Mouse (Mus musculus) kidney, adult 18-20 months (tissue): ENCODE data around the gene Lclat1.
"Not testable (repeated sequence)": the region's sequence is repeated elsewhere in the genome, so short reads cannot be mapped to it uniquely, and the experiment has no call there.

Source experiments
- DNase-seq: peaks from one replicate; pipeline ENCODE4 v3.0.0; 2021

The Lclat1 gene

DNA sequence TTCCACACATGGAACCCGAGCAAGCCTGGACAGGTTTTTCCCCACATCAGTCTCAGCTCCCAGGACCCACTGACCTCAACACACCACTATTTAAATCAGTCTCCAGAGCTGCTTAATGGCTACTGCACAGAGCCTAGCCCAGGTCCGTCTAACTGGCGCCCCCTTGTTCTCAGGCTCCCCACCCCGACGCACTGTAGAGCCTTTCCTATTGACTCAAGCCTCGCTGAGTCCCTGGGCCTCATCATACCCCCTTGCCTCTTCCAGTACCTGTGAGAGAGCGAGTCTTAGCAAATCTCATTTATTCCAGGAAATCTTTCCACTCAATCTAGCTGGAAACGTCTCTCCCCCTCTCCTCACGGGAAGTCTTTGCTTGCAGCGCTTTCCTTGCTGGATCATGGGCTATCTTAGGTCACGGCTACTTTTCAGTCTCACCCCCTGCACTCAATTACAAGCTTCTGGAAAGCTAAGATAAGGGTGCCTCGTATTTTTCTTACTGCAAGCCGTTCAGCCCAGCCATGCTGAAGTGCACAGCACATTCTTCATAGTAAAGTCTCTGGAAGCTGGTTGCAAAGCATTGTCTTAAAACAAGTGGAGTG lies 137.4 kb downstream of the Lclat1 start:
- DNase-seq, result no peak

GRCm38 (mm10) chr17:73246036-73246435 lies 138.3 kb downstream of the Lclat1 start:
- DNase-seq, result no peak

DNA sequence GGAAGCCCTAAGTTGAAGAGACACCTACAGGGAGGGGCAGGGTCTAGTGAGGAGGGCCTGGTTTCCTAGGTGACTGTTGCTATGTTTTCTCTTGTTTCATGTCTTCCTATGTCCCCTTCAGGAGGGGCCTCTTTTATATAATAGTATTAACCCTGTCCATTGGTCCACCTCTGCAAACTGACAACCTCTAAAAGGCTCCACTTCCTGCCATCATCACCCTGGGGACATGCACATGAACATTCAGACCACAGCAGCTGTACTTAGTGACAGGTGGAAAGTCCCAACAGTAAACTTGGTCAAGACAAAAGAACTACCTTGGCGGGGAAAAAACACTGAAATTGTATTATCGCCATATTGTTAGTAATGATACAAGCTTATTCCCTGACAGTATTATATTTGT lies 139.1 kb downstream of the Lclat1 start:
- no peak for DNase-seq

- DNase-seq, result no peak
Observed at GRCm38 (mm10) chr17:73247758-73248157, 140.0 kb downstream of the Lclat1 start.

- no peak for DNase-seq
Observed at GRCm38 (mm10) chr17:73250488-73251141, 142.8 kb downstream of the Lclat1 start.

DNA sequence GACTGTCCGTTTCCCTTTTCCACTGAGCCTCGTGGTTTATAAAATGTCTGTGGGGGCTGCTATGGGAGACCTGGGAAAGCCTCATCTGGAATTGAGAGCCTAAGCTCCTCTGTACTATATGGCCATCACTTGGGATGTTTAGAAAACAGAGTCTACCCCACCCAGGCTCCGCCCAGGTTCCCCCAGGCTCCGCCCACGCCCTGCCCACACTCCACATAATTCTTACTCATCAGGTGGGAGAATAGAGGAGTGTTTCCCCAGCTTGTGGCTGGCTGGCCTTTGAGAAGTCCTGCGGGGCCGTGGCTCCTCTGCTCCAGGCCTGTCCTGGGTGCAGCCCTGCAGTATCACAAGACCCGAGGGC lies 143.3 kb downstream of the Lclat1 start:
- no peak for DNase-seq

DNA sequence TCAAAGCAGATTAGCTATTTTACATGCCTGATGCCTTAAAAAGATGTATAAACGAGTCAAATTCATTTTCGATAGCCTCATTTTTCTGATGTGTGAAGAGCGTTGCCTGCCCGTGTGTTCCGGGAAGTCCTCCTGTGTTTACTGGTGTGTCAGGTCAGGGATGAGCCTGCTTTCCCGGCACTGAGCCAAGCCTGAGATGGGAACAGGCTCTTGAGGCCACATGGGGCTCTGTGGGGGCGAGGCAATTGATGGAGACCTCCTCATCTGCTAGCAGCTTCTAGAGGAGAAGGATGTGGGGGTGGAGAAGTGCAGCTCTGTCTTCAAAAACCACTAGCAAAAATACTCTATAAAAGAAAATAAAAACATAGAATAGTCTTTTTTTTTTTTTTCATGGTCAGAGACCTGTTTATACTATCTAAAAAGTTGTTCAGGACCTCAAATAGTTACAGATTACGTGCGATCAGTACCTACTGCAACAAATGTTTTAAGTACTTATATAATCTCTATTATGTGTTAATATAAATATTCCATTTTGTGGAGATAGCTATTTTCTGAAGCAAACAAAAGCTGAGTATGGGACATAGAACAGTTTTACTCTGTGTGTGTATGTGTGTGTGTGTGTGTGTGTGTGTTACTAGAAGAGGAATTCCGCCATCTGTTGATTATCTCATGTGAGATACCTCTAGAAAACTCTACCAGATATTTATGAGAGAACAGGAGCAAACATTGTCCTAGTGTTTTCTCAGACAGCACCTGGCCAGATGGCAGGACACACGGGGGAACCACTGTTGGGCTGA lies 144.2 kb downstream of the Lclat1 start:
- DNase-seq, result no peak

DNA sequence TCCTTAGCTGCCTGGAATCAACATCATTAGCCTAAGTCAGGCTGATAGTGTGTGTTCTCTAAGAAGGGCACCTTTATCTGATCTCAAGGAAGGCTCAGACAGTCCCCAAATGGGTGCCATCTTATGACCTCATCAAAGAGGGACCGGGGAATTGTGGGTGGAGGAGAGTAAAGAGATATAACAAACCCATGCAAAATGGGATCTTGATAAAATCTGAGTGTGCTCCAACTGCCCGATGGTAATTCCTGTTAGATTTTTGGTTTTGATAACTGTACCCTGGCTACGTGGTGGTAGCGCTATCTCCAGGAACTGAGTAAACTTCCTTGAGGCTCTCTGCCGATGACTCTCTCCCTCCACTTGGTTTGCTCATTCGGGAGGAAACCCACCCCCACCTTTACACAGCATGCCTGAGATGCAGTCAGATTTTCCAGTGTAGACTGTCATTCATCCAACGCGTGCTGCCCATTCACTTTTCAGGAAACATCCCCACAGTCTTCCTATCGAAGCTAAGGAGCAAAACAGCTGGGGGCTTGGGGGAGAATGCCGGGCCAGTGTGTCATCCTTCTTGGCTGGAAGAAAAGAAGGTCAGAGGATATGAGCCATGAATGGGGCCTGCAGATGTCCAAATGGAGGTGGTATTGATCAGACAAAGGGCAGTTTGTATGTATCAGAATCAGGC lies 145.6 kb downstream of the Lclat1 start:
- DNase-seq, result no peak

DNA sequence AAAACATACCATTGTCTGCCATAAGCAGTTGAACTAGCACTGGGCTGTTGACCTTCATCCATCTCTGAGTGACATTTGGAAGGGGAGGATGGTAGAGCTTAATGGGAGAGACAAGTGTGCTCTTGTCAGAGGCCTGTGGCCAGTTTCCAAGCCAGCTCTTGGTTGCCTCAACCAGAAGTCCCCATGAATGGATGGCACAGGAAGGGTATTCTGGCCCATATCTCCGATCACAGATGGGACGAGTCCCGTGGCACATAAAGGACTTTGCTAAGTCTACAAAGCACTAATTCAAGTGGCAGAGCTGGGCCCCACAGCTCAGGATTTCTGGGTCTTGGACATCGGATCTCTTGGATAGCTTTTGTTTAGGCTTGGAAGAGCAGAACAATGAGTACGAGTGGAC lies 148.0 kb downstream of the Lclat1 start:
- DNase-seq, result no peak

GRCm38 (mm10) chr17:73258620-73259019 lies 150.8 kb downstream of the Lclat1 start:
- DNase-seq, result no peak

DNA sequence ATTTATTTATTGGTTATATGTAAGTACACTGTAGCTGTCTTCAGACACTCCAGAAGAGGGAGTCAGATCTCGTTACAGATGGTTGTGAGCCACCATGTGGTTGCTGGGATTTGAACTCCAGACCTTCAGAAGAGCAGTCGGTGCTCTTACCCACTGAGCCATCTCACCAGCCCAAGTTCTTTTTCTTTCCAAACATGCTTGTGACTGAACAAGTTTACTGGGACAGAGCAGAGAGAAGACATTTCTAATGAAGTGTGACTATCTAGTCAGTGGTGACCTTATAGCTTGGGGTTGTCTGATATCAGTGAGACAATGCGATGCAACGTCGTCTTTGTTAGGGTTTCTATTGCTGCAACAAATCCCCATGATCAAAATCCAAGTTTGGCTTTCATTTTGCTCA lies 151.5 kb downstream of the Lclat1 start:
- not testable (repeated sequence) for DNase-seq

DNA sequence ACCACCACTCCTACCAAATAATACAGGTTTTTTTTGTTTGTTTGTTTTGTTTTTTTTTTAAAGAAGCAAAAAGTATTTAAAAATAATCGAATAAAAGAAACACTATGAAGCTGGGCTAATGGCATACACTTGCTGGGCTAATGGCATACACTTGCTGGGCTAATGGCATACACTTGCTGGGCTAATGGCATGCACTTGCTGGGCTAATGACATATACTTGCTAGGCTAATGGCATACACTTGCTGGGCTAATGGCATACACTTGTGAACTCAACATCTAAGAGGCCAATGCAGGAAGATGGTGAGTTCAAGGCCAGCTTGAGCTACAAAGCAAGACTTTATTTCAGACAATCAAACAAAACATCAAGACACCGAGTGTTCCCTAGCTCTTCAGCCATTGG lies 154.8 kb downstream of the Lclat1 start:
- no peak for DNase-seq

GRCm38 (mm10) chr17:73263077-73263501 lies 155.3 kb downstream of the Lclat1 start:
- DNase-seq, result no peak

GRCm38 (mm10) chr17:73270871-73271796 lies 163.3 kb downstream of the Lclat1 start:
- DNase-seq, result no peak

DNA sequence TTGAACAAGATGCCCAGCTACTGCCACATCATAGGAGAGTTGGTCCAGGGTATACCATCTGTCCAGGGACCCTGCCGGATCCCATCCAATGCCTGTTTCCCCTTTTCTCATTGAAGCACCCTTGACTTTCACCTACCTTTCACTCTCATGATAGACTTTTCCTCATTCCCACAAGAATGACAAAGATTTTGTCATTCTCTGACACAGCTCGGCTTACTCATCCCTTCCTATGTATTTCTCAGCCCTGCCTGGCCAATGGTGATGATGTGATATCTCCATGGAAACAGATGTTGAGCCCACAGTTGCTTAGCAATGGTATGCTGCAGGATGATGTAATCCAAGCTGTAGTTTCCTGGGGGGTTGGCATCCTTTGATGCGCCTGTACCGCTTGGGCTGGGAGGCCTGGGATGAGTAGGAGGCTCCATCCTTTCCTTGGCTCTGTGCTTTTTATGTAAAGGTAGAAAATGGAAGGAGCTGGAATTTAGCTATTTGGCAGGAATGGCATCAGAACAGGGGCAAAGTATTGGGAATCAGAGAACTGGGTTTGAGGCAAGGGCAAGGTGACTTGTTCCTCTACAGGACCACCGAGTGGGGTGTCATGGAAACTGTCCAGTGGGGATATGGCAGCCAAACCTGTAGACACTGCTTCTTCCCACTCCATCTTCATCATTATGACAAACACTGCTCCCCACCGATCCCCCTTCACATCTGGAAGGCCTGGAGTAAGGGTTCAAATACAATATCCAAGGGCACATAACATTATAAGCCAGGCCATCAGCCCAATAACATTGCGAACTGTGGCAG lies 164.2 kb downstream of the Lclat1 start:
- DNase-seq, result no peak

DNA sequence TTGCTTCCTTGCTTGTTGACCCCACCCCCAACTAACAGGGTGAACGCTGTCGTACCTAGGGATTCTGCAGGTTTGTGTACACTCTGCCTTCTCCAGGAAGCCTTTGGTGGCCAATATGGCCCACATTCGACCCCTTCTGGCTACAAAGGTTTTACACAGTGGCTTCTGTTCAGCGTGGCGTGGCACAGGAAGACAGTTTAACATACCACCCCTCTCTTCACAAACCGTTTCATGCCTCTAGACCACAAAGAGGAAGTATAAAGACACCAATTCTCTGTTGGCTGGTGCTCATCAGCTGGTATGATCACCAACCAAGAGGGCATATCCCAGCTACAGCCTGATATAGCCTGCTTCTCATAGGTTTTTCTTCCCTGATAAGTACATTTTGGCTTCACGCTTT lies 166.0 kb downstream of the Lclat1 start:
- no peak for DNase-seq

GRCm38 (mm10) chr17:73275066-73275465 lies 167.3 kb downstream of the Lclat1 start:
- no peak for DNase-seq

DNA sequence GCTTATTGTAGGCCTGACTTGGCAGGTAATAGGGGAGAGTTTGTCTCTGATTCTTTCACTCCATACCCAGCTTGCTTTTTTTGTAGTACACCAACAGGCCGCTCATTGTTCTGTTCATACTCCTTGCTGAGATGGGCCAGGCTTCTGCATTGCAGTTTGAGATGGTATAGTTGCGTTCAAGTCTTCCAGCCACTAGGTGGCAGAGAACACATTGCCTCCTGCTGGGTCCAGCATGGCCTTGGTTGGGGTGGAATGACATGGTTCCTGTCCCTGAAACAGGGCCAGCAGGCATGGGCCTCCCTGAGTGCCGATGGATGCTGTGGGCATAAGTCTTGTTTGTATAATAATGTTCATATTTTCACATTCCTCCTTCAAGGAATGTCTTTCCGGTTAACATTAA lies 170.0 kb downstream of the Lclat1 start:
- DNase-seq, result no peak

GRCm38 (mm10) chr17:73282702-73283101 lies 174.9 kb downstream of the Lclat1 start:
- DNase-seq, result not testable (repeated sequence)

- DNase-seq, result no peak
Observed at GRCm38 (mm10) chr17:73284301-73284700, 176.5 kb downstream of the Lclat1 start.
